Mouse (Mus musculus) small intestine, adult 2 months (tissue): ENCODE measurements at regions not wholly inside any gene's neighbourhood (a gene's known extent, or its start where the extent isn't known, plus 50 kb on each side); places are given as distances from the start of the nearest gene placed in this dataset.

Experiments used
- H3K27ac ChIP-seq: fragments of 200-500 bp; 2 replicates; pipeline ENCODE4 v1.5.1; 2012; ENCODE audit warnings: low read depth, low read length, control low read depth, inconsistent platforms; ENCODE audit not compliant: insufficient read depth
- H3K27me3 ChIP-seq: fragments of 200-500 bp; 2 replicates; pipeline ENCODE4 v1.6.1; 2012; ENCODE audit warnings: mild to moderate bottlenecking, moderate library complexity, low read length, inconsistent platforms; ENCODE audit not compliant: control insufficient read depth, insufficient read depth
- H3K36me3 ChIP-seq: fragments of 200-500 bp; 2 replicates; pipeline ENCODE4 v1.6.1; 2012; ENCODE audit warnings: mild to moderate bottlenecking, low read length, control low read depth, inconsistent platforms; ENCODE audit not compliant: control insufficient read depth, insufficient read depth
- H3K4me1 ChIP-seq: fragments of 200-500 bp; 2 replicates; pipeline ENCODE4 v1.6.1; 2012; ENCODE audit warnings: low read length, inconsistent platforms, mixed read lengths; ENCODE audit not compliant: control insufficient read depth, insufficient read depth, insufficient read length
- H3K4me3 ChIP-seq: fragments of 200-500 bp; 2 replicates; pipeline ENCODE4 v1.5.1; 2012; ENCODE audit warnings: low read depth, mild to moderate bottlenecking, control low read depth, inconsistent platforms, low read length, moderate library complexity
- CTCF ChIP-seq: fragments of 200-500 bp; IDR thresholded peaks from 2 replicates; pipeline ENCODE4 v1.5.1; 2012; ENCODE audit warnings: low read depth, mild to moderate bottlenecking, control low read depth, inconsistent platforms, low read length, moderate library complexity, mixed read lengths; ENCODE audit not compliant: insufficient replicate concordance, insufficient read length; ENCODE audit errors: extremely low read depth
- POLR2A ChIP-seq: fragments of 200-500 bp; IDR thresholded peaks from 2 replicates; pipeline ENCODE4 v1.6.1; 2012; ENCODE audit warnings: low read depth, mild to moderate bottlenecking, control low read depth, inconsistent platforms, low read length, moderate library complexity
- WGBS: fragments of 180-500 bp; shearing (Covaris S2); methylation state at CpG from one replicate; pipeline ENCODE4 v1.1.7; 2018; 5-methylcytosine and 5-hydroxymethylcytosine counted together

DNA sequence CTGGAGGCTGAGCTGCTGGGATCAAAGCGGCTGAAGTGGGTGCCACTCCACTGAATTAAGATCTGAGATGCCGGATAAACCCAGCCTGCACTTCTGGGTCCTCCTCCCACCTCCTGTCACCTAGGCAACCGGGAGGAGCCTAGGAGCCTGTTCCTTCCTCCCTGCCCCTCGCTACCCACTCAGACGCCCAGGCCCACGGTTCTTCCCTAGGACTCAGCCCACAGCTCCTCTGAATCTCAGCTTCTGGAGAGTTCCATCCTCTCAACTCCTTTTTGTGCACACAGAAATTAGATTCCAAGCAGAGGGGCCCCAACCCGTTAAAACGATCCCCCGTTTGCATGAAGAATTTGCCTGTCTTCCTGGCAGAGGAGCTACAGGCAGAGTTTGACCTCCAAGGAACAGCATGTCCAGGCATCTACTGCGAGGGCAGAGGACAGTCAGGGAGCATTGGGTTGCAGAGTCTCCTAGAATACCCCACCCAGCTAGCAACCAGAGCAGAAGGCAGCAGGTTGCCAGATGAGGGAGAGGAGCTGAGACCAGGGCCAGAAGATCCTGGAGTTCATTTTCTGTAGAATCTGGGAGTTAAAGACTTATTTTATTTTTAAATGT lies 71.6 kb upstream of the Pias1 start:
- Histone ChIP-seq H3K36me3 (no peaks in the 10 kb centered on the region), H3K4me3 (no peak overlapping the region), H3K27ac (peak overlapping the region; percentile 17; the same call in 1 of the 2 replicates), H3K4me1 (peaks cover 7% of the 10 kb centered on the region; the same call in 1 of the 2 replicates), H3K27me3 (no peaks in the 10 kb centered on the region)
- 33% methylated on average over 10 of the region's 10 CpGs for WGBS
- TF ChIP-seq CTCF (no peak), POLR2A (no peak)

DNA sequence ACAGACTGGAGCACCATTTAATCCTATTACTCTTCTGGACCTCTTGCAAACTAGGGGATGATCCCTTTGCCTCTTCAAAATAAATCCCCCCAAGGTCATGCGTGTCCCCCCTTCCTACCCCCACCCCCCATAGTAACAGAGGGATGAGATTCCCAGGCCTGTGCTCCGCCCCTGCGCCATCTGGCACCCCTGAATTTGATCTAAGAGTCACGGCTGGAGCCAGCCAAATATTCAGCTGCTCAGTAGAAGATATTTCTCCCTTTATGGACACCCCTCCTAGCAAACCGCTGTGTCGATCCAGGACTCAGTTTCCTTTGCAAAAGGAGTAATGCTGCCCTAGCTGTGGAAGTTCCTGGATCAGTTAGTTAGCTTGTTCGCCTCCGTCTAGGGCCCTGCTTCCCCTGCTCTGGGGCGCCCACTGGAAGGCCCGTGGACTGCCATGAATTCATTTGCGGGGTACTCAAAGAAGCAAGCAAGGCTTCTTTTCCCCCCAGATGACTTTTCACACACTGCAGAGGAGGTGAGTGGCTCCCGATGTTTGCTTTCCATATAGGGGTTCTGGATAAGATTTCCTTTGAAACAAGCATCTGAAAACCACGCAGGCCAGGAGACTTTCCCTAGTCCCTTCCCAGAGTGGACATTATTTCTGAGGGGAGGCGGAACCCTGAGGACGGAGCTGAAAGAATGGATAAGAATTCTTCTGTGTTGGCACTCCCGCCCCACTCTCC lies 70.9 kb upstream of the Pias1 start:
- Histone ChIP-seq H3K27ac (peak overlapping the region; percentile 17), H3K4me3 (no peak overlapping the region), H3K4me1 (peaks cover under 1% of the 10 kb centered on the region; the same call in 1 of the 2 replicates), H3K36me3 (no peaks in the 10 kb centered on the region), H3K27me3 (no peaks in the 10 kb centered on the region)
- TF ChIP-seq POLR2A (no peak), CTCF (no peak)
- 61% methylated on average over 16 of the region's 16 CpGs for WGBS

DNA sequence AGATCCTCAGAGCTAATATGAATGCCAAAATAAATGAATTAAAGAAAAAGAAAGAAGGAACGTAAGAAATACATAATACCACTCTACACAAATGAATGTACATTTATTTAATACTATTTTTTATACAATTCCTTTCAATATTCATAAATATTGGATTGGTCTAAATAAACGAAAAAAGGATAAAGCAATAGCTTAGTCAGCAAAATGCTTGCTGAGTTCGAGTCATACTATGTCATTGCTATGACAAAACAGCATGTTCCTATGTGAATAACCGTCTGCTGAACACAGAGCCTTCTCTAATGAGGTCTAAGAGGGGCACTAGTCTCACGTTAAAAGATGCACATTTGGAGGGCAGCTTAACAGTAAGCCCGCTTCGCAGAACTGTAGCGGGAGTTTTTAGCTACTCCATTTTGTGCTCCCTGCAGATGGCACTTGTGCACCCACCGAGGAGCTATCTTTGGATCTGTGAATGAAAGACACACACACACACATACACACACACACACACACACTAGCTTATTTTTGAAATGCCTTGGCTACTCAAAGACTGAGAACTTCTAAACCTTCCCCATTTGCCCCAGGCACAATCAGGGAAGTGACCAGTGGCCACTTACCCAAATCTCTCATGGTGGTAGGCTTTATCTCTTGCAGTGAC lies 69.1 kb upstream of the Pias1 start:
- H3K27ac ChIP-seq: no peak overlapping the region
- TF ChIP-seq CTCF: no peak
- no peak for TF ChIP-seq POLR2A
- no peaks in the 10 kb centered on the region; the same call in 1 of the 2 replicates for H3K4me1 ChIP-seq
- 87% methylated on average over 9 of the region's 9 CpGs for WGBS
- H3K4me3 ChIP-seq: no peak overlapping the region
- no peaks in the 10 kb centered on the region for H3K36me3 ChIP-seq
- H3K27me3 ChIP-seq: no peaks in the 10 kb centered on the region

DNA sequence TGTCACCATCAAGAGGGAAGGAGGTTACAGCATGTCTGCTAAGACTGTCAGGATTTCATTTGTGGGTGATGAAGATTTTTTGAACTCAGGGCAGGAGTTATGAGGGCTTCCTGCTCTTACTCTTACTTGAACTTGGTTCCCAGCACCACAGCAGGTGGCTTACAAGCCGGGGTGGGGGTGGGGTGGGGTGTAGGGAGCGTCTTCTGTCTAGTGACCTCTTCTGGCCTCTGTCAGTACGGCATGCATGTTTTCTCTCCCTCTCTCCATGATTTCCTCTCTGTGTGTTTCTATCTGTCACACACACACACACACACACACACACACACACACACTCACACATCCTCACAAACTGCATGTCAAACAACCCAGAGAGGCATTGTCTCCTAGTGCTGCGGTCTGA lies 64.5 kb upstream of the Pias1 start:
- no peaks in the 10 kb centered on the region for H3K4me1 ChIP-seq
- WGBS: 59% methylated on average over 4 of the region's 4 CpGs
- no peak overlapping the region for H3K27ac ChIP-seq
- H3K36me3 ChIP-seq: no peaks in the 10 kb centered on the region
- H3K4me3 ChIP-seq: no peak overlapping the region
- H3K27me3 ChIP-seq: no peaks in the 10 kb centered on the region
- TF ChIP-seq POLR2A: no peak
- TF ChIP-seq CTCF: peak; percentile 20; the same call in 1 of the 2 replicates

DNA sequence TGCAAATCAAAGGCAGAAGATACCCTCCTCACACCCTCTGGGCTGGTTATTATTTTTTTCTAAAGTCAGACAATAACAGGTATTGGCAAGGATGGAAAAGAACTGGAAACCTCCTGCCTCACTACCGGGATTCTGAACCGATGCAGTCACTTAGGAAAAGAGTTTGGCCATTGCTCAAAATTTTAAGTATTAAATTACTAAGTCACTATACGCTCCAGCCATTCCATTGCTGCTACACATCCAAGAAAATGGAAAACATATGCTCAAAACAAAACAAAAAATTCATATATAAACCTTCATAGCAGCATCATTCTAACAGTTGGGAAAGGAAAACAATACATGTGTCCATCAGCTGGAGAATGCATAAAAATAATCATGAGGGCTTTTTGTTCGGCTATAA lies 63.9 kb upstream of the Pias1 start:
- TF ChIP-seq CTCF (no peak), POLR2A (no peak)
- Histone ChIP-seq H3K27ac (no peak overlapping the region), H3K4me3 (no peak overlapping the region), H3K27me3 (no peaks in the 10 kb centered on the region), H3K36me3 (no peaks in the 10 kb centered on the region), H3K4me1 (no peaks in the 10 kb centered on the region)
- 84% methylated on average over 4 of the region's 4 CpGs for WGBS

DNA sequence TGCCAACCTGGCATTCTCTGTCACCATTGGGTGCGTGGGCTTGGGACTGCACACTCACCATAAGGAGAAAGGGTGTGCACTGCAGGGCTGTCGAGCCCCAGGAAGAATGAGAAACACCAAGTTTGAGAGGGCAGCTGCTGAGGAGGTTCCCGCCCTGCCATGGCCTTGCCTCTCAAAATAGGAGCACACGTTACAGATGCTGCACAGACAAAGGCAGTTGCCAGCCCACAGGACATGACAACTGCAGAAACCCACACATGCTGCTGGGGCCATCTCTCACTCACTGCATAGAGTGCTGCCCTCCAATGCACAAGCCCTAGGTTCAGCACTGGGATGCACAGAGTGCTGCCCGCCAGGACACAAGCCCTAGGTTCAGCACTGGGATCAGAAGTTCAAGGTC lies 61.6 kb upstream of the Pias1 start:
- H3K36me3 ChIP-seq: no peaks in the 10 kb centered on the region
- 90% methylated on average over 5 of the region's 5 CpGs for WGBS
- TF ChIP-seq CTCF (no peak), POLR2A (no peak)
- no peaks in the 10 kb centered on the region for H3K4me1 ChIP-seq
- H3K4me3 ChIP-seq: no peak overlapping the region
- no peaks in the 10 kb centered on the region for H3K27me3 ChIP-seq
- no peak overlapping the region for H3K27ac ChIP-seq

DNA sequence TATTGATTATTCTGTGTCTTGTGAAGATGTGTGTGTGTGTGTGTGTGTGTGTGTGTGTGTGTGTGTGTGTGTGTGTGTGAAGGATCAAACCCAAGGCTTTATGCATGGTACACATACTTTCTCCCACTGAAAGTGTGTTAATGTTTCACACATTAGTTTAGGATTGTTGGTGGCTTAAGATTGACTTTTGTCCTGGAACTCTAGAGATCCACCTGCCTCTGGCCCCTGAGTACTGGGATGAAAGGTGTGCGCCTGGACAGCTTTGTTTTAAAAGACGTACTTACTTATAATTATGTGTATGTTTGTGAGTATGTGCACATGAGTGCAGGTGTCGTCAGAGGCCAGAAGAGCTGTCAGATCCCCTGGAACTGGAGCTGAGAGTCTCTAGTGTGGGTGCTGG lies 59.3 kb upstream of the Pias1 start:
- no peak overlapping the region for H3K27ac ChIP-seq
- no peaks in the 10 kb centered on the region for H3K36me3 ChIP-seq
- no peak for TF ChIP-seq CTCF
- no peak for TF ChIP-seq POLR2A
- 85% methylated on average over 3 of the region's 3 CpGs for WGBS
- no peaks in the 10 kb centered on the region for H3K27me3 ChIP-seq
- no peaks in the 10 kb centered on the region for H3K4me1 ChIP-seq
- H3K4me3 ChIP-seq: no peak overlapping the region
